Mouse (Mus musculus): ENCODE results near the gene 1110008L16Rik. TPM values are rescaled to one million over a fixed set of nuclear protein-coding genes. Genes with fewer than 3 reads are reported as not detected.

The 1110008L16Rik gene
- polyA plus RNA-seq, 1 experiment from 2014 or later: 16.0 TPM

GRCm38 (mm10) chr12:55399128-55399677, 99.8 kb downstream of the 1110008L16Rik start:
- Histone ChIP-seq H3K27ac (ENCODE audit: low read depth, low read length) (peak overlapping the region; percentile 75; the same call in 1 of the 2 replicates), H3K4me3 (ENCODE audit: low read depth, low read length) (peak overlapping the region; percentile 96), H3K36me3 (ENCODE audit: control insufficient read depth, insufficient read depth, low read length) (no peaks in the 10 kb centered on the region), H3K4me1 (replicated peaks; ENCODE audit: control insufficient read depth, insufficient read depth, low read length) (peaks cover 8% of the 10 kb centered on the region; the same call in 1 of the 2 replicates), H3K9me3 (ENCODE audit: control insufficient read depth, low read length) (no peaks in the 10 kb centered on the region), H3K27me3 (ENCODE audit: control insufficient read depth, insufficient read depth, low read length) (no peaks in the 10 kb centered on the region), H3K4me2 (ENCODE audit: low read depth, low read length, severe bottlenecking) (peak overlapping the region; percentile 97), H3K9ac (ENCODE audit: low read length) (peak overlapping the region; percentile 91)
- ATAC-seq (replicated peaks; ENCODE audit: low FRiP score): peak; percentile 47
- WGBS: 1% methylated on average over 20 of the region's 20 CpGs
- DNase-seq (ENCODE audit: low spot score): no peak

GRCm38 (mm10) chr12:55407888-55408287, 108.5 kb downstream of the 1110008L16Rik start:
- no peak overlapping the region for H3K4me2 ChIP-seq (ENCODE audit: low read depth, low read length, severe bottlenecking)
- no peaks in the 10 kb centered on the region for H3K27me3 ChIP-seq (ENCODE audit: control insufficient read depth, insufficient read depth, low read length)
- no peaks in the 10 kb centered on the region for H3K4me1 ChIP-seq (replicated peaks; ENCODE audit: control insufficient read depth, insufficient read depth, low read length)
- H3K36me3 ChIP-seq (ENCODE audit: control insufficient read depth, insufficient read depth, low read length): peaks cover 5% of the 10 kb centered on the region; the same call in 1 of the 2 replicates
- no peak for ATAC-seq (replicated peaks; ENCODE audit: low FRiP score)
- no peak overlapping the region for H3K27ac ChIP-seq (ENCODE audit: low read depth, low read length)
- no peak overlapping the region for H3K4me3 ChIP-seq (ENCODE audit: low read depth, low read length)
- no peak for DNase-seq (ENCODE audit: low spot score)
- no peak overlapping the region for H3K9ac ChIP-seq (ENCODE audit: low read length)
- WGBS: 96% methylated on average over 5 of the region's 5 CpGs
- no peaks in the 10 kb centered on the region for H3K9me3 ChIP-seq (ENCODE audit: control insufficient read depth, low read length)

GRCm38 (mm10) chr12:55415255-55415654, 115.9 kb downstream of the 1110008L16Rik start:
- no peak for DNase-seq (ENCODE audit: low spot score)
- Histone ChIP-seq H3K27me3 (ENCODE audit: control insufficient read depth, insufficient read depth, low read length) (no peaks in the 10 kb centered on the region), H3K36me3 (ENCODE audit: control insufficient read depth, insufficient read depth, low read length) (peaks cover 21% of the 10 kb centered on the region; the same call in 1 of the 2 replicates), H3K9ac (ENCODE audit: low read length) (no peak overlapping the region), H3K4me2 (ENCODE audit: low read depth, low read length, severe bottlenecking) (no peak overlapping the region), H3K9me3 (ENCODE audit: control insufficient read depth, low read length) (no peaks in the 10 kb centered on the region), H3K4me3 (ENCODE audit: low read depth, low read length) (no peak overlapping the region), H3K4me1 (replicated peaks; ENCODE audit: control insufficient read depth, insufficient read depth, low read length) (no peaks in the 10 kb centered on the region), H3K27ac (ENCODE audit: low read depth, low read length) (no peak overlapping the region)
- WGBS: 95% methylated on average over 5 of the region's 5 CpGs
- ATAC-seq (replicated peaks; ENCODE audit: low FRiP score): no peak

GRCm38 (mm10) chr12:55415762-55416161, 116.4 kb downstream of the 1110008L16Rik start:
- DNase-seq (ENCODE audit: low spot score): no peak
- Histone ChIP-seq H3K4me3 (ENCODE audit: low read depth, low read length) (no peak overlapping the region), H3K4me2 (ENCODE audit: low read depth, low read length, severe bottlenecking) (no peak overlapping the region), H3K9ac (ENCODE audit: low read length) (no peak overlapping the region), H3K36me3 (ENCODE audit: control insufficient read depth, insufficient read depth, low read length) (peaks cover 22% of the 10 kb centered on the region; the same call in 1 of the 2 replicates), H3K4me1 (replicated peaks; ENCODE audit: control insufficient read depth, insufficient read depth, low read length) (no peaks in the 10 kb centered on the region), H3K27ac (ENCODE audit: low read depth, low read length) (no peak overlapping the region), H3K9me3 (ENCODE audit: control insufficient read depth, low read length) (no peaks in the 10 kb centered on the region), H3K27me3 (ENCODE audit: control insufficient read depth, insufficient read depth, low read length) (no peaks in the 10 kb centered on the region)
- 95% methylated on average over 1 of the region's 1 CpGs for WGBS
- ATAC-seq (replicated peaks; ENCODE audit: low FRiP score): no peak

GRCm38 (mm10) chr12:55420220-55420619, 120.8 kb downstream of the 1110008L16Rik start:
- H3K9ac ChIP-seq (ENCODE audit: low read length): no peak overlapping the region
- ATAC-seq (replicated peaks; ENCODE audit: low FRiP score): no peak
- WGBS: 94% methylated on average over 24 of the region's 24 CpGs

GRCm38 (mm10) chr12:55422057-55422456, 122.7 kb downstream of the 1110008L16Rik start:
- H3K4me2 ChIP-seq (ENCODE audit: low read depth, low read length, severe bottlenecking): no peak overlapping the region
- WGBS: 64% methylated on average over 3 of the region's 3 CpGs
- peaks cover 9% of the 10 kb centered on the region; the same call in 1 of the 2 replicates for H3K36me3 ChIP-seq (ENCODE audit: control insufficient read depth, insufficient read depth, low read length)
- H3K4me3 ChIP-seq (ENCODE audit: low read depth, low read length): no peak overlapping the region
- H3K27me3 ChIP-seq (ENCODE audit: control insufficient read depth, insufficient read depth, low read length): no peaks in the 10 kb centered on the region
- ATAC-seq (replicated peaks; ENCODE audit: low FRiP score): no peak
- H3K27ac ChIP-seq (ENCODE audit: low read depth, low read length): no peak overlapping the region
- H3K4me1 ChIP-seq (replicated peaks; ENCODE audit: control insufficient read depth, insufficient read depth, low read length): no peaks in the 10 kb centered on the region
- H3K9me3 ChIP-seq (ENCODE audit: control insufficient read depth, low read length): no peaks in the 10 kb centered on the region
- H3K9ac ChIP-seq (ENCODE audit: low read length): no peak overlapping the region
- no peak for DNase-seq (ENCODE audit: low spot score)

More at GRCm38 (mm10) chr12:55420220-55420619, 120.8 kb downstream of the 1110008L16Rik start:
- Histone ChIP-seq H3K4me2 (ENCODE audit: low read depth, low read length, severe bottlenecking) (no peak overlapping the region), H3K27me3 (ENCODE audit: control insufficient read depth, insufficient read depth, low read length) (no peaks in the 10 kb centered on the region), H3K27ac (ENCODE audit: low read depth, low read length) (no peak overlapping the region), H3K4me3 (ENCODE audit: low read depth, low read length) (no peak overlapping the region), H3K9me3 (ENCODE audit: control insufficient read depth, low read length) (no peaks in the 10 kb centered on the region), H3K4me1 (replicated peaks; ENCODE audit: control insufficient read depth, insufficient read depth, low read length) (no peaks in the 10 kb centered on the region), H3K36me3 (ENCODE audit: control insufficient read depth, insufficient read depth, low read length) (peaks cover 15% of the 10 kb centered on the region; the same call in 1 of the 2 replicates)
- DNase-seq (ENCODE audit: low spot score): no peak

- 88% methylated on average over 7 of the region's 7 CpGs for WGBS
- Histone ChIP-seq H3K4me2 (ENCODE audit: low read depth, low read length, severe bottlenecking) (no peak overlapping the region), H3K27ac (ENCODE audit: low read depth, low read length) (no peak overlapping the region), H3K4me1 (replicated peaks; ENCODE audit: control insufficient read depth, insufficient read depth, low read length) (no peaks in the 10 kb centered on the region), H3K4me3 (ENCODE audit: low read depth, low read length) (no peak overlapping the region), H3K9ac (ENCODE audit: low read length) (no peak overlapping the region), H3K36me3 (ENCODE audit: control insufficient read depth, insufficient read depth, low read length) (no peaks in the 10 kb centered on the region), H3K9me3 (ENCODE audit: control insufficient read depth, low read length) (no peaks in the 10 kb centered on the region), H3K27me3 (ENCODE audit: control insufficient read depth, insufficient read depth, low read length) (no peaks in the 10 kb centered on the region)
- no peak for DNase-seq (ENCODE audit: low spot score)
- no peak for ATAC-seq (replicated peaks; ENCODE audit: low FRiP score)
Observed at GRCm38 (mm10) chr12:55426300-55426699, 126.9 kb downstream of the 1110008L16Rik start.

- DNase-seq (ENCODE audit: low spot score) (no peak), ATAC-seq (replicated peaks; ENCODE audit: low FRiP score) (no peak)
- Histone ChIP-seq H3K4me3 (ENCODE audit: low read depth, low read length) (no peak overlapping the region), H3K36me3 (ENCODE audit: control insufficient read depth, insufficient read depth, low read length) (no peaks in the 10 kb centered on the region), H3K9me3 (ENCODE audit: control insufficient read depth, low read length) (no peaks in the 10 kb centered on the region), H3K4me2 (ENCODE audit: low read depth, low read length, severe bottlenecking) (no peak overlapping the region), H3K27me3 (ENCODE audit: control insufficient read depth, insufficient read depth, low read length) (no peaks in the 10 kb centered on the region), H3K4me1 (replicated peaks; ENCODE audit: control insufficient read depth, insufficient read depth, low read length) (no peaks in the 10 kb centered on the region), H3K27ac (ENCODE audit: low read depth, low read length) (no peak overlapping the region), H3K9ac (ENCODE audit: low read length) (no peak overlapping the region)
- WGBS: 89% methylated on average over 8 of the region's 8 CpGs
Observed at GRCm38 (mm10) chr12:55429201-55429600, 129.8 kb downstream of the 1110008L16Rik start.

GRCm38 (mm10) chr12:55429956-55430355, 130.6 kb downstream of the 1110008L16Rik start:
- H3K9me3 ChIP-seq (ENCODE audit: control insufficient read depth, low read length): no peaks in the 10 kb centered on the region
- no peak for ATAC-seq (replicated peaks; ENCODE audit: low FRiP score)

More at GRCm38 (mm10) chr12:55429956-55430355, 130.6 kb downstream of the 1110008L16Rik start:
- Histone ChIP-seq H3K4me3 (ENCODE audit: low read depth, low read length) (no peak overlapping the region), H3K27me3 (ENCODE audit: control insufficient read depth, insufficient read depth, low read length) (no peaks in the 10 kb centered on the region), H3K9ac (ENCODE audit: low read length) (no peak overlapping the region), H3K4me2 (ENCODE audit: low read depth, low read length, severe bottlenecking) (no peak overlapping the region), H3K36me3 (ENCODE audit: control insufficient read depth, insufficient read depth, low read length) (no peaks in the 10 kb centered on the region), H3K27ac (ENCODE audit: low read depth, low read length) (no peak overlapping the region), H3K4me1 (replicated peaks; ENCODE audit: control insufficient read depth, insufficient read depth, low read length) (no peaks in the 10 kb centered on the region)
- 77% methylated on average over 4 of the region's 4 CpGs for WGBS
- DNase-seq (ENCODE audit: low spot score): no peak
